Mouse (Mus musculus) embryonic facial prominence, embryonic 14.5 days (tissue): ENCODE measurements around the gene Gm20388. TPM values are rescaled to one million over a fixed set of nuclear protein-coding genes. Genes with fewer than 3 reads are reported as not detected.

Experiments
- ATAC-seq: fragments of 200-750 bp; cut with Nextera tagmentation; 2 replicates; pipeline ENCODE4 v1.8.0; 2017; ENCODE audit warnings: low read depth, moderate number of reproducible peaks, moderate TSS enrichment
- DNase-seq: peaks from one replicate; pipeline ENCODE4 v3.0.0-alpha.2; 2015; ENCODE audit warnings: low spot score
- H3K27ac ChIP-seq: fragments of 300-500 bp; sonication (generic); replicated peaks from 2 replicates; pipeline ENCODE4 v1.5.1; 2014; ENCODE audit warnings: low read depth, mild to moderate bottlenecking, low read length, moderate library complexity
- H3K27me3 ChIP-seq: fragments of 300-500 bp; sonication (generic); replicated peaks from 2 replicates; pipeline ENCODE4 v1.6.1; 2014; ENCODE audit warnings: low read length; ENCODE audit not compliant: control insufficient read depth, insufficient read depth
- H3K36me3 ChIP-seq: fragments of 300-500 bp; sonication (generic); 2 replicates; pipeline ENCODE4 v1.6.1; 2014; ENCODE audit warnings: low read length, mixed read lengths; ENCODE audit not compliant: control insufficient read depth, insufficient read depth
- H3K4me1 ChIP-seq: fragments of 300-500 bp; sonication (generic); 2 replicates; pipeline ENCODE4 v1.6.1; 2014; ENCODE audit warnings: antibody characterized with exemption, low read length; ENCODE audit not compliant: control insufficient read depth, insufficient read depth
- H3K4me2 ChIP-seq: fragments of 300-500 bp; sonication (generic); 2 replicates; pipeline ENCODE4 v1.6.1; 2014; ENCODE audit warnings: low read depth, mild to moderate bottlenecking, low read length, moderate library complexity, mixed read lengths
- H3K4me3 ChIP-seq: fragments of 300-500 bp; sonication (generic); 2 replicates; pipeline ENCODE4 v1.5.1; 2014; ENCODE audit warnings: low read depth, mild to moderate bottlenecking, low read length
- H3K9ac ChIP-seq: fragments of 300-500 bp; sonication (generic); 2 replicates; pipeline ENCODE4 v1.6.1; 2014; ENCODE audit warnings: low read depth, mild to moderate bottlenecking, low read length, moderate library complexity, mixed read lengths
- H3K9me3 ChIP-seq: fragments of 300-500 bp; sonication (generic); 2 replicates; pipeline ENCODE4 v1.6.1; 2016; ENCODE audit warnings: low read length; ENCODE audit not compliant: control insufficient read depth
- WGBS: fragments of 180-500 bp; shearing (Covaris S2); extraction: QIAGEN DNeasy Blood & Tissue Kit; methylation state at CpG from one replicate; pipeline ENCODE4 v1.1.7; 2014; 5-methylcytosine and 5-hydroxymethylcytosine counted together
- polyA plus RNA-seq: library from polyadenylated mRNA; unstranded; fragments of >200 nt; fragmentation: Nextera tagmentation; extraction: Ambion mirVana; gene quantifications from 2 replicates; pipeline ENCODE4 v1.2.1, GENCODE M21; 2014

Gene Gm20388
- polyA plus RNA-seq, 1 experiment from 2014 or later, result not detected

GRCm38 (mm10) chr8:121550056-121550455 is 1639.4 kb downstream of the Gm20388 start:
- Histone ChIP-seq H3K9me3 (no peaks in the 10 kb centered on the region), H3K27me3 (no peaks in the 10 kb centered on the region), H3K4me2 (no peak overlapping the region), H3K4me3 (no peak overlapping the region), H3K27ac (no peak overlapping the region), H3K9ac (no peak overlapping the region), H3K4me1 (no peaks in the 10 kb centered on the region), H3K36me3 (peaks cover 47% of the 10 kb centered on the region)
- WGBS, result 92% methylated on average over 6 of the region's 6 CpGs
- ATAC-seq, result no peak
- DNase-seq, result no peak

GRCm38 (mm10) chr8:121551065-121551985 is 1640.7 kb downstream of the Gm20388 start:
- Histone ChIP-seq H3K27me3 (no peaks in the 10 kb centered on the region), H3K4me1 (no peaks in the 10 kb centered on the region), H3K9me3 (no peaks in the 10 kb centered on the region), H3K4me3 (no peak overlapping the region), H3K27ac (no peak overlapping the region), H3K36me3 (peaks cover 52% of the 10 kb centered on the region), H3K9ac (no peak overlapping the region), H3K4me2 (no peak overlapping the region)
- no peak for DNase-seq
- no peak for ATAC-seq
- 71% methylated on average over 24 of the region's 24 CpGs for WGBS

DNA sequence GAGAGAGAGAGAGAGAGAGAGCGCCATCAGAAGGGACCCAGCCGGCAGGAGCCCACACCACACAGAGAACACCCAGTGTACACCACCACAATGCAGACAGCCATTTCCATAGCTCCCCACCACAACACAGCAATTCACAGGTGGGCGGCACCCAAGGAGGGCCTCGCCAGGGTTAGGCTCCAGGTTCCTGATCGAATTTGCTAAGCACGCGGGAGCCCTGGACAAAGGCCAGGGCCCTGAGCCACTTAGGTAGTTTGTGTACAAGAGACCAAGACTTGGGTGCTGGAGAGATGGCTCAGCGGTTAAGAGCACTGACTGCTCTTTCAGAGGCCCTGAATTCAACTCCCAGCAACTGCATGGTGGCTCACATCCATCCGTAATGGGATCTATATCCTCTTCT is 1641.9 kb downstream of the Gm20388 start:
- DNase-seq, result no peak
- H3K4me3 ChIP-seq, result no peak overlapping the region
- no peaks in the 10 kb centered on the region for H3K9me3 ChIP-seq
- no peaks in the 10 kb centered on the region for H3K4me1 ChIP-seq
- H3K9ac ChIP-seq, result no peak overlapping the region
- H3K4me2 ChIP-seq, result no peak overlapping the region
- no peaks in the 10 kb centered on the region for H3K27me3 ChIP-seq
- H3K36me3 ChIP-seq, result peaks cover 52% of the 10 kb centered on the region
- no peak for ATAC-seq
- no peak overlapping the region for H3K27ac ChIP-seq
- 83% methylated on average over 9 of the region's 9 CpGs for WGBS

- 97% methylated on average over 30 of the region's 32 CpGs for WGBS
- Histone ChIP-seq H3K4me2 (no peak overlapping the region), H3K4me1 (no peaks in the 10 kb centered on the region), H3K27ac (no peak overlapping the region), H3K4me3 (no peak overlapping the region), H3K27me3 (no peaks in the 10 kb centered on the region), H3K9me3 (no peaks in the 10 kb centered on the region), H3K36me3 (peaks cover 63% of the 10 kb centered on the region), H3K9ac (no peak overlapping the region)
- DNase-seq (no peak), ATAC-seq (no peak)
Observed at GRCm38 (mm10) chr8:121553831-121554475, 1643.3 kb downstream of the Gm20388 start.

DNA sequence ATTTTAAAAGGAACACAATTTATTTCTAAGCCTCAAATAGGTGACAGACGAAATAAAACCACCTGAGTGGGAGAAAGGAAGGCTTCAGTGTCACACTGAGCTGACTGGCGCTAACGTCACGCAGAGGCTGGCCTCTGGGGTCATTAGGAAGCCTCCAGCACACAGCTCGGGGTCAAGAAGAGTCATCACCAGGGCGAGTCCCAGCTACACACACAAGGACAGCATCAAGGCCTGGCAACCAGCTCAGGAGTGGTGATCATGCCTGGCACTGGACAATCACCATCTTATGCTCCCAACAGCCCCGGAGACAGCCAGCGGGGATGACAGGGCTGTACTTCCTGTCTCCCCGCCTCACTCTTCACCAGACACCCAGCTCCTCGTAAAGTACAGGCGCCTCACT is 1647.1 kb downstream of the Gm20388 start:
- H3K4me2 ChIP-seq, result no peak overlapping the region
- no peak overlapping the region for H3K4me3 ChIP-seq
- H3K36me3 ChIP-seq, result peaks cover 54% of the 10 kb centered on the region
- WGBS, result 91% methylated on average over 10 of the region's 11 CpGs
- DNase-seq (no peak), ATAC-seq (no peak)
- no peaks in the 10 kb centered on the region for H3K4me1 ChIP-seq
- H3K9ac ChIP-seq, result no peak overlapping the region
- no peaks in the 10 kb centered on the region for H3K9me3 ChIP-seq
- no peak overlapping the region for H3K27ac ChIP-seq
- H3K27me3 ChIP-seq, result no peaks in the 10 kb centered on the region

- H3K4me3 ChIP-seq, result no peak overlapping the region
- ATAC-seq (no peak), DNase-seq (no peak)
- no peak overlapping the region for H3K27ac ChIP-seq
- 90% methylated on average over 16 of the region's 16 CpGs for WGBS
- H3K4me1 ChIP-seq, result no peaks in the 10 kb centered on the region
- no peaks in the 10 kb centered on the region for H3K9me3 ChIP-seq
- peaks cover 47% of the 10 kb centered on the region for H3K36me3 ChIP-seq
- H3K4me2 ChIP-seq, result no peak overlapping the region
- no peak overlapping the region for H3K9ac ChIP-seq
- no peaks in the 10 kb centered on the region for H3K27me3 ChIP-seq
Observed at GRCm38 (mm10) chr8:121558538-121558937, 1647.9 kb downstream of the Gm20388 start.

DNA sequence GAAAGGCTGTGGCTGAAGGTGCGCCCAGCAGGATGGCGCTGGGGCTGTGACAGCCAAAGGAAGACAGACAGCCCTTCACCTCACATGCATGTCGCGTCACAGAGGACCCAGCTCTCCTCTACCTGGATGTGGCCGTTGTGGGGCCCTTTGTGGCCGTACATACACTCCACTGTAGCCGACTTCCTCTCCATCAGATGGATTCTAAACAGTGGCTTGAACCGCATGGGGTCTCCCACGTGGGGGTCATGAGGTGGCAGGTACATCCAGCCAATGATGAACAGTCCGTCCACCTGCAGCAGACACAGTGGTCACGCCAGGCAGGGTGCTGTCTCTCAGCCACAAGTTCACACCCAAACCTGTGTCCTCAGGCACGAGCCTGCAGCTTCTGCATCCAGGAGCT is 1649.2 kb downstream of the Gm20388 start:
- no peak overlapping the region for H3K4me2 ChIP-seq
- ATAC-seq (no peak), DNase-seq (no peak)
- WGBS, result 88% methylated on average over 12 of the region's 12 CpGs
- H3K4me3 ChIP-seq, result no peak overlapping the region
- H3K27ac ChIP-seq, result no peak overlapping the region
- H3K36me3 ChIP-seq, result peaks cover 38% of the 10 kb centered on the region; the same call in 1 of the 2 replicates
- H3K9me3 ChIP-seq, result no peaks in the 10 kb centered on the region
- no peaks in the 10 kb centered on the region for H3K4me1 ChIP-seq
- H3K27me3 ChIP-seq, result no peaks in the 10 kb centered on the region
- H3K9ac ChIP-seq, result no peak overlapping the region

GRCm38 (mm10) chr8:121560432-121561100 is 1649.9 kb downstream of the Gm20388 start:
- Histone ChIP-seq H3K27me3 (no peaks in the 10 kb centered on the region), H3K36me3 (peaks cover 36% of the 10 kb centered on the region; the same call in 1 of the 2 replicates), H3K9me3 (no peaks in the 10 kb centered on the region), H3K27ac (no peak overlapping the region), H3K4me1 (no peaks in the 10 kb centered on the region), H3K9ac (no peak overlapping the region), H3K4me3 (no peak overlapping the region), H3K4me2 (no peak overlapping the region)
- ATAC-seq (no peak), DNase-seq (no peak)
- WGBS, result 97% methylated on average over 7 of the region's 7 CpGs
